Mouse (Mus musculus) E14TG2a.4 (cell line): ENCODE measurements around the gene Prkd2.

Source experiments
- H3K27me3 ChIP-seq: 2 replicates; pipeline ENCODE4 v1.6.1; 2014; ENCODE audit warnings: low read length, control low read depth; ENCODE audit not compliant: insufficient read depth
- H3K36me3 ChIP-seq: 2 replicates; pipeline ENCODE4 v1.6.1; 2014; ENCODE audit warnings: low read length, control low read depth; ENCODE audit not compliant: insufficient read depth
- H3K4me1 ChIP-seq: replicated peaks from 2 replicates; pipeline ENCODE4 v1.6.1; 2014; ENCODE audit warnings: low read depth, low read length, control low read depth
- H3K4me3 ChIP-seq: replicated peaks from 2 replicates; pipeline ENCODE4 v1.5.1; 2014; ENCODE audit warnings: mild to moderate bottlenecking, low read length
- H3K9me3 ChIP-seq: 2 replicates; pipeline ENCODE4 v1.6.1; 2014; ENCODE audit warnings: low read length, control low read depth
- CTCF ChIP-seq: conservative IDR thresholded peaks from 2 replicates; pipeline ENCODE4 v1.5.1; 2014; ENCODE audit warnings: low read length
- NANOG ChIP-seq: IDR thresholded peaks from 2 replicates; pipeline ENCODE4 v1.6.1; 2014; ENCODE audit warnings: borderline replicate concordance, low read length, mixed read lengths
- POU5F1 ChIP-seq: IDR thresholded peaks from 2 replicates; pipeline ENCODE4 v1.6.1; 2014; ENCODE audit warnings: low read length, borderline replicate concordance

The Prkd2 gene

DNA sequence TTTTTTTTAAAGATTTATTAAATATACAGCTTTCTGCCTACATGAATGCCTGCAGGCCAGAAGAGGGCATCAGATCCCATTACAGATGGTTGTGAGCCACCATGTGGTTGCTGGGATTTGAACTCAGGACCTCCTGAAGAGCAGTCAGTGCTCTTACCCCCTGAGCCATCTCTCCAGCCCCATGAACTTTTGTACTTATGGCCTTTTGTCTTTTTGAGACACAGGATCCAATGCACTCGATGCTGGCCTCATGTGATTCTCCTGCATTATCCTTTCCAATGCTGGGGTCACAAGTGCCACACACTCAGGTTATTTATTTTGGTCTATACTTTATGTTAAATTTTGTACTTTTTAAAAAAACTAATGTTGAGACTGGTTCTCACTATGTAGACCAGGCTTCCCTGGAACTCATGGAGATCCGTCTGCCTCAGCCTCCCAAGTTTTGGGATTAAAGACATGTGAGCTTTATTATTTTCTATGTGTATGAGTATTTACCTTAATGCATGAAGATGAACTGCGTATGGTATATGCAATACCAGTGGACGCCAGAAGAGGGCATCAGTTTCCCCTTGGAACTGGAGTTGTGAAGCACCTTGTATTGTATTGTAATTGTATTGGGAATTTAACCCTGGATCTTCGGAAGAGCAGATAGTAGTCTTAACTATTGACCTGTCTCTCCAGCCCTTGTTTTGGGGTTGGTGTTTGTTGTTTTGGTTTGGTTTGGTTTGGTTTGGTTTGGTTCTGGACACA, 17.4 kb downstream of the Prkd2 start:
- Histone ChIP-seq H3K4me3 (no peak overlapping the region), H3K27me3 (no peaks in the 10 kb centered on the region), H3K9me3 (no peaks in the 10 kb centered on the region), H3K36me3 (peaks cover 20% of the 10 kb centered on the region), H3K4me1 (peaks cover 13% of the 10 kb centered on the region)
- TF ChIP-seq CTCF (peak; percentile 83), POU5F1 (no peak), NANOG (no peak)

DNA sequence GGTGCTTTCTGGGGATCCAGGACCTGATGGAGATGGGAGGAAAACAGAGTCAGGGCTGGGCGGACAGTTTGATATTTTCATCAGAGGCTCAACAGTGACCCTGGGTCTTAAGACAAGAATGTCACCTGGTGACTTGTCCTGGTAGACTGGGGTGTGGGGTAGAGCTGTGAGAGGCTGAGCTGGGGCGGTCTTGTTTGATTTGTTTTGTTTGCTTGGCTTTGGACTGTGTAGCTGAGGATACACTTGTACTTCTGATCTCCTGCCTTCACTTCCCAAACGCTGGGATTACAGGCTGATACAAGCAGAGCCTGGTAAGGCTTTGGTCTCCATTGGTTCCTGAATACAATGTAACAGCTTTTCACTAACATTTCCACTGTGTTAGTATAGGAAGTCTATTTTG, 24.8 kb downstream of the Prkd2 start:
- H3K9me3 ChIP-seq, result no peaks in the 10 kb centered on the region
- H3K36me3 ChIP-seq, result no peaks in the 10 kb centered on the region
- TF ChIP-seq POU5F1, result no peak
- no peak for TF ChIP-seq NANOG
- TF ChIP-seq CTCF, result no peak
- H3K4me1 ChIP-seq, result peaks cover 26% of the 10 kb centered on the region
- H3K4me3 ChIP-seq, result no peak overlapping the region
- no peaks in the 10 kb centered on the region for H3K27me3 ChIP-seq

DNA sequence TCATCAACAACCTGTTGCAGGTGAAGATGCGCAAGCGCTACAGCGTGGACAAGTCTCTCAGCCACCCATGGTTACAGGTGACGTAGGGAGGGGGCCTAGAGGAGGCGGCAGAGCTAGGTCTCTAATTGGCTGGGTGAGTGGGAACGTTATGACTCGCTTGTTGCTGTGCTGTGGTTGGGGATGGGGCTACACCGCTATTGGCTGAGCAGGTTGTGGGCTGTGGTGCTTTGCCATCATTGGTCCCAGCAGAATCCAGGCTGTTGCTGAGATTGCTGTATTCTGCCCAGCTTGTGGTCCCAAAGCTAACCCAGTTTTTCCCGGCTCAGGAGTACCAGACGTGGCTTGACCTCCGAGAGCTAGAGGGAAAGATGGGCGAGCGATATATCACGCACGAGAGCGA, 26.8 kb downstream of the Prkd2 start:
- no peaks in the 10 kb centered on the region for H3K27me3 ChIP-seq
- TF ChIP-seq NANOG, result no peak
- TF ChIP-seq POU5F1, result no peak
- no peak for TF ChIP-seq CTCF
- H3K4me1 ChIP-seq, result peaks cover 36% of the 10 kb centered on the region

GRCm38 (mm10) chr7:16871600-16871999, 28.9 kb downstream of the Prkd2 start:
- H3K9me3 ChIP-seq, result no peaks in the 10 kb centered on the region
- no peak overlapping the region for H3K4me3 ChIP-seq
- H3K4me1 ChIP-seq, result peaks cover 38% of the 10 kb centered on the region
- no peaks in the 10 kb centered on the region for H3K36me3 ChIP-seq
- TF ChIP-seq POU5F1 (no peak), NANOG (no peak), CTCF (no peak)
- H3K27me3 ChIP-seq, result no peaks in the 10 kb centered on the region

More for the DNA sequence above, 26.8 kb downstream of the Prkd2 start:
- Histone ChIP-seq H3K36me3 (no peaks in the 10 kb centered on the region), H3K9me3 (no peaks in the 10 kb centered on the region), H3K4me3 (peak overlapping the region; percentile 76)

DNA sequence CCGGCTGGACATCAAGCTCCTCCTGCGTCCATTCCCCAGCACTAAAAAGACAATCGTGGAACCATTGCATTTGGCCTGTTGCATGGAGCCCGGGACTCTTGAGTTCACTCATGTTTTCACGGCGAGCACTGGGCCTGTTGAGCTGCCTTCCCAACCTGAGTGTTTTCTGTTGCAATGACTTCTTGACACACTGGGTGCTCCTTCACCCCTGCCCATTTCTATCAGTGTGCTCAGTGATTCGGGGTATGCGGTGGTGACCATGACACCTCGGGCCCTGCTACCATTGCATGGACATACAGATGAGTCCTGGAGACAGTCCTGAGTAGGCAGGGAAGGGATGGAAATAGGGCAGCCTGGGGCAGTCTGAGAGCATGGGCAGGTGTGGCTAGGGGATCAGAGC, 29.8 kb downstream of the Prkd2 start:
- H3K4me1 ChIP-seq, result peaks cover 46% of the 10 kb centered on the region
- no peaks in the 10 kb centered on the region for H3K9me3 ChIP-seq
- no peaks in the 10 kb centered on the region for H3K36me3 ChIP-seq
- TF ChIP-seq NANOG, result no peak
- no peak for TF ChIP-seq POU5F1
- TF ChIP-seq CTCF, result no peak
- no peaks in the 10 kb centered on the region for H3K27me3 ChIP-seq
- no peak overlapping the region for H3K4me3 ChIP-seq

DNA sequence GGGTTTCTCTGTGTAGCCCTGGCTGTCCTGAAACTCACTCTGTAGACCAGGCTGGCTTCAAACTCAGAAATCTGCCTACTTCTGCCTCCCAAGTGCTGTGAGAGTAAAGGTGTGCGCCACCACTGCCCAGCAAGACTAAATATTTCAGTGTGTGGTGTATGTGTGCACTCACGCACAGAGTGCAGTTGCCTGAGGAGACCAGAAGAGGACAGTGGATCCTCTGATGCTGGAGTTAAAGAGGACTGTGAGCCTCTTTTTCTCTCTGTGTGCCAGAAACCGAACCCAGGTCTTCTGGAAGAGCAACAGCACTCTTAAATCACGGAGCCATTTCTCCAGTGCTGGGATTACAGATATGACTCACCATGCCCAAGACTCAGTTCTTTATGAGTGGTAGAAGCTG, 30.7 kb downstream of the Prkd2 start:
- Histone ChIP-seq H3K4me3 (no peak overlapping the region), H3K36me3 (no peaks in the 10 kb centered on the region), H3K4me1 (peaks cover 50% of the 10 kb centered on the region), H3K27me3 (no peaks in the 10 kb centered on the region), H3K9me3 (no peaks in the 10 kb centered on the region)
- no peak for TF ChIP-seq CTCF
- TF ChIP-seq NANOG, result no peak
- no peak for TF ChIP-seq POU5F1

DNA sequence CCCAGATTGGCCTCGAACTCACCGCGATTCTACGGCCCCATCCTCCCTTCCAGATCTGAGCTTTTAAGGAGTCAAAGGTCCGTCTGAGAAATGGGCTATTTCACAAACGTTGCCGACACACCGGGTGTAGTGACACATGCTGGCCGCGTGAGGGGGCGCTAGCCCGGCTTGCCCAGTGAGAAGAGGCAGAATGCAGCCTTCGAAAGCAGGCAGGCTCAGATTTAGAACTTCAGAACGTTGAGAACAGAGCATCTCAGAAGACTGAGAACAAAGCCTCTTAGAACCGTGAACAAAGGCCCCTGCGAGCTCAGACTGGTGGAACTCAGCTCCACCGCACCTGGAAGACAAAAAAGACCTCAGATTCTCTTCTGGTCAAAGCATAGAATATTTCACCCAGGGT, 31.5 kb downstream of the Prkd2 start:
- peaks cover 51% of the 10 kb centered on the region for H3K4me1 ChIP-seq
- no peaks in the 10 kb centered on the region for H3K27me3 ChIP-seq
- H3K4me3 ChIP-seq, result peak overlapping the region; percentile 80
- no peaks in the 10 kb centered on the region for H3K36me3 ChIP-seq
- H3K9me3 ChIP-seq, result no peaks in the 10 kb centered on the region
- TF ChIP-seq POU5F1 (no peak), CTCF (peak; percentile 92), NANOG (no peak)

DNA sequence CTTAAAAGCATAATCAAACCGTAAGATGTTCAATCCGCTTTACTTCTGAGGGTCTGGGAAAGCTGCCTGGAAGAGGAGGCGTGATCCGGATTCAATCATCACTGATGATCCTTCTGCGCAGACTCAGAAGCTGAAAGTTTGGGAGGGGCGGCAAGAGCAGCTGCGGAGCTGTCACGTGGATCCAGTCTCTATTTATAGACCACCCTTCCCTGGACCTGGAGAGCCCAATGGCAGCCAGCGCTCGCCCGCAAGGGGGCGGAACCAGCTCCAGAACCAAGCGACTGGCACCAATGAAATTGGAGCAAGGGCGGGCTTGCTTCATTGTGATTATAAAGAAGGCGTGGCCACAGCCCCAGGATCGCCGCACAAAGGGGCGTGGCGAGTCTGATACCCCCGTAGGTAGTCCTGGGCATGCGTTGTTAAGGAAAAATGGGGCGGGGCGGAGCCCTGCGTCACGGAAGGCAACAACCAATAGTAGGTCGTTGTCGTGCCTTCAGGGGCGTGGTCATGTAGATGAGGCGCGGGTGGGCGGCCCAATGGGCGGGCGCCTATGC, 32.1 kb downstream of the Prkd2 start:
- Histone ChIP-seq H3K4me3 (peak overlapping the region; percentile 88), H3K9me3 (no peaks in the 10 kb centered on the region), H3K4me1 (peaks cover 52% of the 10 kb centered on the region), H3K36me3 (no peaks in the 10 kb centered on the region), H3K27me3 (no peaks in the 10 kb centered on the region)
- TF ChIP-seq POU5F1 (no peak), CTCF (no peak), NANOG (no peak)

GRCm38 (mm10) chr7:16875310-16875325, 32.4 kb downstream of the Prkd2 start, which contains the start of gene Dact3:
Gene Dact3 (plus strand): TSS chr7:16875317.
- TF ChIP-seq POU5F1 (no peak), CTCF (no peak), NANOG (no peak)
- Histone ChIP-seq H3K9me3 (no peaks in the 10 kb centered on the region), H3K4me1 (peaks cover 52% of the 10 kb centered on the region), H3K36me3 (no peaks in the 10 kb centered on the region), H3K27me3 (no peaks in the 10 kb centered on the region), H3K4me3 (peak within 1 kb of the TSS; percentile 88)
